Mouse (Mus musculus) E14TG2a.4 (cell line): Measurements from ENCODE around the gene Eddm3b.
"Not testable (repeated sequence)": the region's sequence is repeated elsewhere in the genome, so short reads cannot be mapped to it uniquely, and the experiment has no call there.

Experiments used
- H3K27me3 ChIP-seq: 2 replicates; pipeline ENCODE4 v1.6.1; 2014; ENCODE audit warnings: low read length, control low read depth; ENCODE audit not compliant: insufficient read depth
- H3K36me3 ChIP-seq: 2 replicates; pipeline ENCODE4 v1.6.1; 2014; ENCODE audit warnings: low read length, control low read depth; ENCODE audit not compliant: insufficient read depth
- H3K4me1 ChIP-seq: replicated peaks from 2 replicates; pipeline ENCODE4 v1.6.1; 2014; ENCODE audit warnings: low read depth, low read length, control low read depth
- H3K4me3 ChIP-seq: replicated peaks from 2 replicates; pipeline ENCODE4 v1.5.1; 2014; ENCODE audit warnings: mild to moderate bottlenecking, low read length
- H3K9me3 ChIP-seq: 2 replicates; pipeline ENCODE4 v1.6.1; 2014; ENCODE audit warnings: low read length, control low read depth
- CTCF ChIP-seq: conservative IDR thresholded peaks from 2 replicates; pipeline ENCODE4 v1.5.1; 2014; ENCODE audit warnings: low read length
- NANOG ChIP-seq: IDR thresholded peaks from 2 replicates; pipeline ENCODE4 v1.6.1; 2014; ENCODE audit warnings: borderline replicate concordance, low read length, mixed read lengths
- POU5F1 ChIP-seq: IDR thresholded peaks from 2 replicates; pipeline ENCODE4 v1.6.1; 2014; ENCODE audit warnings: low read length, borderline replicate concordance

Gene Eddm3b

GRCm38 (mm10) chr14:51156056-51156735 is 42.0 kb downstream of the Eddm3b start:
- Histone ChIP-seq H3K4me1 (no peaks in the 10 kb centered on the region), H3K36me3 (no peaks in the 10 kb centered on the region), H3K27me3 (no peaks in the 10 kb centered on the region), H3K9me3 (no peaks in the 10 kb centered on the region), H3K4me3 (no peak overlapping the region)
- TF ChIP-seq POU5F1: no peak
- TF ChIP-seq CTCF: no peak

GRCm38 (mm10) chr14:51156736-51157068 is 42.5 kb downstream of the Eddm3b start:
- Histone ChIP-seq H3K4me3 (no peak overlapping the region), H3K36me3 (no peaks in the 10 kb centered on the region), H3K4me1 (no peaks in the 10 kb centered on the region), H3K27me3 (no peaks in the 10 kb centered on the region), H3K9me3 (no peaks in the 10 kb centered on the region)
- TF ChIP-seq POU5F1 (no peak), NANOG (no peak), CTCF (no peak)

GRCm38 (mm10) chr14:51157072-51157471 is 42.8 kb downstream of the Eddm3b start:
- Histone ChIP-seq H3K36me3 (no peaks in the 10 kb centered on the region), H3K4me1 (no peaks in the 10 kb centered on the region)

GRCm38 (mm10) chr14:51161976-51162375 is 47.8 kb downstream of the Eddm3b start, which contains the start of gene Rnase2b:
Rnase2b (plus strand) TSS chr14:51162260.
- H3K4me1 ChIP-seq, H3K36me3 ChIP-seq, H3K27me3 ChIP-seq, H3K9me3 ChIP-seq, H3K4me3 ChIP-seq: not testable (repeated sequence)

More at GRCm38 (mm10) chr14:51157072-51157471, 42.8 kb downstream of the Eddm3b start:
- H3K27me3 ChIP-seq: no peaks in the 10 kb centered on the region
- no peak for TF ChIP-seq CTCF
- no peak for TF ChIP-seq NANOG
- no peak for TF ChIP-seq POU5F1
- no peak overlapping the region for H3K4me3 ChIP-seq
- no peaks in the 10 kb centered on the region for H3K9me3 ChIP-seq

GRCm38 (mm10) chr14:51163323-51163722 is 49.1 kb downstream of the Eddm3b start:
- not testable (repeated sequence) for H3K27me3 ChIP-seq, H3K4me1 ChIP-seq, H3K9me3 ChIP-seq, H3K36me3 ChIP-seq, H3K4me3 ChIP-seq

- Histone ChIP-seq H3K4me1 (no peaks in the 10 kb centered on the region), H3K27me3 (no peaks in the 10 kb centered on the region), H3K9me3 (peaks cover 5% of the 10 kb centered on the region; the same call in 1 of the 2 replicates), H3K36me3 (no peaks in the 10 kb centered on the region), H3K4me3 (no peak overlapping the region)
- TF ChIP-seq POU5F1: no peak
- TF ChIP-seq NANOG: no peak
- no peak for TF ChIP-seq CTCF
These were observed 51.2 kb downstream of the Eddm3b start for GRCm38 (mm10) chr14:51165435-51165834.

GRCm38 (mm10) chr14:51166068-51166467 is 51.8 kb downstream of the Eddm3b start:
- peaks cover 5% of the 10 kb centered on the region; the same call in 1 of the 2 replicates for H3K9me3 ChIP-seq
- H3K4me1 ChIP-seq: no peaks in the 10 kb centered on the region
- H3K27me3 ChIP-seq: no peaks in the 10 kb centered on the region
- H3K4me3 ChIP-seq: no peak overlapping the region
- TF ChIP-seq NANOG: no peak
- no peak for TF ChIP-seq CTCF
- no peak for TF ChIP-seq POU5F1
- no peaks in the 10 kb centered on the region for H3K36me3 ChIP-seq
